Mouse (Mus musculus): ENCODE data around the gene Rps17. TPM values are rescaled to one million over a fixed set of nuclear protein-coding genes. Genes with fewer than 3 reads are reported as not detected.

Rps17 gene
- polyA plus RNA-seq, 1 experiment from 2014 or later: 1,501 TPM

DNA sequence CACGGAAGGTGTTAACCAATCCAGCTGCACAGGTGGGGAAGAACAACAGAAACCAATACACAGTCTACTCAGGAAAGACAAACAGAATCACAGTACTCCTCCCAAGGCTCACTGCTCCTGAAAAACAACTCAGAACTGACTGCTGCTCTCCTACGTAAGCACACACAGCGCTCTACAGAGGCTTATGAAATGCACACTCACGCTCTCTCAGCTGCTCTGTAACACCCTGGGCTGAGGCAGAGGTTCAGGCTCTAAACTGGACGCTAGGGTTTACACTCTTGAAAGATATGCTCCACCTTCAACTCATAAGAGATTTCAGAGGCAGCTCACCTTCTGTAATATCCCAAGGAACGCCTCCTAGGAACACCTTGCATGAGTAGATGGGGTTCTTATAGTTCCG lies 11.9 kb upstream of the Rps17 start:
- Histone ChIP-seq H3K27me3 (ENCODE audit: insufficient read depth, low read length) (no peaks in the 10 kb centered on the region), H3K4me2 (ENCODE audit: low read length) (no peak overlapping the region), H3K9me3 (replicated peaks; ENCODE audit: low read length) (no peaks in the 10 kb centered on the region), H3K36me3 (ENCODE audit: insufficient read depth, low read length) (no peaks in the 10 kb centered on the region), H3K27ac (no peak overlapping the region), H3K4me3 (replicated peaks; ENCODE audit: low read depth, low read length) (no peak overlapping the region), H3K4me1 (replicated peaks; ENCODE audit: insufficient read depth, low read length) (no peaks in the 10 kb centered on the region), H3K9ac (ENCODE audit: low read depth, low read length) (no peak overlapping the region)
- DNase-seq (ENCODE audit: low spot score): peak; percentile 19
- TF ChIP-seq CTCF (IDR thresholded peaks at IDR 0.05; ENCODE audit: low read depth): no peak
- no peak for ATAC-seq (replicated peaks; ENCODE audit: low FRiP score, low read depth)
- 68% methylated on average over 7 of the region's 7 CpGs for WGBS

DNA sequence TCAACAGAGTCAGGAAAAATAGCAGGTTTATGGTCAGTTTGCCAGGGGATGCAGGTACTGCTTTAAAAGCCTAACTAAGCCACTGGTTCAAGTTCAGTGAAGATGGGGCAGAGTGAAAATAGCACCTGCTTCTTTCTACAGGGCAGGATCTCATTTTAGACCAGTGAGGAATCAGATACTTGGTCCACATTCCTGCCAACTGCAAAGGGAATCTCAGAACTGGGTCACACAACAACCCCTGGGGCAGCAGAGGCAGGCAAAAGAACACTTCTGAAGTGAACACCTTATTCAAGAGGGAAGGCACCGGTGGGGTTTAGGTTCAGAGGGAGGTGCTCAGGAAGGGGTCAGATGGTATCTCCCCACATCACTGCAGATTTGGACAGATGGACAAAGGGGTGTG lies 11.3 kb upstream of the Rps17 start:
- Histone ChIP-seq H3K27me3 (ENCODE audit: insufficient read depth, low read length) (no peaks in the 10 kb centered on the region), H3K9ac (ENCODE audit: low read depth, low read length) (no peak overlapping the region), H3K4me2 (ENCODE audit: low read length) (no peak overlapping the region), H3K4me1 (replicated peaks; ENCODE audit: insufficient read depth, low read length) (no peaks in the 10 kb centered on the region), H3K4me3 (replicated peaks; ENCODE audit: low read depth, low read length) (no peak overlapping the region), H3K9me3 (replicated peaks; ENCODE audit: low read length) (no peaks in the 10 kb centered on the region), H3K36me3 (ENCODE audit: insufficient read depth, low read length) (no peaks in the 10 kb centered on the region), H3K27ac (no peak overlapping the region)
- WGBS: 82% methylated on average over 1 of the region's 1 CpGs
- TF ChIP-seq CTCF (IDR thresholded peaks at IDR 0.05; ENCODE audit: low read depth): no peak
- DNase-seq (ENCODE audit: low spot score) (no peak), ATAC-seq (replicated peaks; ENCODE audit: low FRiP score, low read depth) (no peak)

GRCm38 (mm10) chr7:81355746-81356145 lies 10.7 kb upstream of the Rps17 start:
- Histone ChIP-seq H3K27me3 (ENCODE audit: insufficient read depth, low read length) (no peaks in the 10 kb centered on the region), H3K4me1 (replicated peaks; ENCODE audit: insufficient read depth, low read length) (no peaks in the 10 kb centered on the region), H3K9me3 (replicated peaks; ENCODE audit: low read length) (no peaks in the 10 kb centered on the region), H3K36me3 (ENCODE audit: insufficient read depth, low read length) (no peaks in the 10 kb centered on the region), H3K4me3 (replicated peaks; ENCODE audit: low read depth, low read length) (no peak overlapping the region), H3K9ac (ENCODE audit: low read depth, low read length) (no peak overlapping the region), H3K27ac (no peak overlapping the region), H3K4me2 (ENCODE audit: low read length) (no peak overlapping the region)
- TF ChIP-seq CTCF (IDR thresholded peaks at IDR 0.05; ENCODE audit: low read depth): no peak
- DNase-seq (ENCODE audit: low spot score) (no peak), ATAC-seq (replicated peaks; ENCODE audit: low FRiP score, low read depth) (no peak)
- WGBS: 68% methylated on average over 7 of the region's 7 CpGs

DNA sequence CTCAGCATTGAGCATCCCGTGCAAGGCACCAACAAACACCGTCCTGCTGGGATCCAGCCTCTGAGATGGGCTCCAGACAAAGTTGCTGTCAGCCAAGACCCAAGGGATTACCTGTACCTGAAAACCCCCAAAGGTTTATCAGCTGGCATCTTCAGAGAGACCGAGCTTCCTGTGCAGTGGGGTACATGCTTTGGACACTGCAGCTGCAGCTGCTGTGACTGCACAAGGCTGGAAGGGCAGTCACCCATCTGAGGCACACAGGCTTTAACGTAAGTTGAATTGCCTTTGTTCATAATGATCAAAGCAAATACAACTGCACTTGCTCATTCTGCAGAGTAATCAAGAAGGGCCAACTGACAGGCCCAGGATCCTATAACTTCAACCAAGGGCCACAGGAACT lies 6.8 kb upstream of the Rps17 start:
- H3K27ac ChIP-seq: no peak overlapping the region
- no peak overlapping the region for H3K4me3 ChIP-seq (replicated peaks; ENCODE audit: low read depth, low read length)
- no peak overlapping the region for H3K9ac ChIP-seq (ENCODE audit: low read depth, low read length)
- no peaks in the 10 kb centered on the region for H3K4me1 ChIP-seq (replicated peaks; ENCODE audit: insufficient read depth, low read length)
- no peaks in the 10 kb centered on the region for H3K9me3 ChIP-seq (replicated peaks; ENCODE audit: low read length)
- DNase-seq (ENCODE audit: low spot score) (no peak), ATAC-seq (replicated peaks; ENCODE audit: low FRiP score, low read depth) (no peak)
- no peak overlapping the region for H3K4me2 ChIP-seq (ENCODE audit: low read length)
- no peaks in the 10 kb centered on the region for H3K36me3 ChIP-seq (ENCODE audit: insufficient read depth, low read length)
- TF ChIP-seq CTCF (IDR thresholded peaks at IDR 0.05; ENCODE audit: low read depth): no peak
- H3K27me3 ChIP-seq (ENCODE audit: insufficient read depth, low read length): no peaks in the 10 kb centered on the region
- 77% methylated on average over 4 of the region's 4 CpGs for WGBS

DNA sequence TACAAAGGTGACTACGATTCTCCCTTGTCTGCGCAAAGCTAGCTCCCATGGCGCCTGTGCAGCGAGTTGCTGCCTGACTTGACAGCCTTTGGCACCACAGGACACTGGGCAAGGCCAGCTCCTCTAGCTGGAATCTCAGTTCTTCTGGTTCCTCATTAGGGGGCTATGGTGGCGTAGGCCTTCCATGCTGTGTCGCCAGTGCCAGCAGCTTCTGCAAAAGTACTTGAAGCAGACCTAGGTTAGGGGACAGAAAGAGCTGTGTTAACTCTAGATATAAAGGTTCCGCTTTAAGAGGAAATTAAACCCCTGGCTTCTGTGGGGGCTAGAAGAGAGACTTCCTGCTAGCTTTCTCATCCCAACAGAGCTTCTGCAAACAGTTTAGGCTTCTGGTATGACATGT lies 3.2 kb upstream of the Rps17 start:
- no peak for TF ChIP-seq CTCF (IDR thresholded peaks at IDR 0.05; ENCODE audit: low read depth)
- ATAC-seq (replicated peaks; ENCODE audit: low FRiP score, low read depth) (no peak), DNase-seq (ENCODE audit: low spot score) (no peak)
- no peaks in the 10 kb centered on the region for H3K9me3 ChIP-seq (replicated peaks; ENCODE audit: low read length)
- H3K36me3 ChIP-seq (ENCODE audit: insufficient read depth, low read length): peaks cover 4% of the 10 kb centered on the region; the same call in 1 of the 2 replicates
- H3K4me2 ChIP-seq (ENCODE audit: low read length): no peak overlapping the region
- H3K27ac ChIP-seq: no peak overlapping the region
- 67% methylated on average over 7 of the region's 7 CpGs for WGBS
- H3K27me3 ChIP-seq (ENCODE audit: insufficient read depth, low read length): no peaks in the 10 kb centered on the region
- no peak overlapping the region for H3K4me3 ChIP-seq (replicated peaks; ENCODE audit: low read depth, low read length)
- peaks cover 9% of the 10 kb centered on the region; the same call in 1 of the 2 replicates for H3K4me1 ChIP-seq (replicated peaks; ENCODE audit: insufficient read depth, low read length)
- no peak overlapping the region for H3K9ac ChIP-seq (ENCODE audit: low read depth, low read length)

DNA sequence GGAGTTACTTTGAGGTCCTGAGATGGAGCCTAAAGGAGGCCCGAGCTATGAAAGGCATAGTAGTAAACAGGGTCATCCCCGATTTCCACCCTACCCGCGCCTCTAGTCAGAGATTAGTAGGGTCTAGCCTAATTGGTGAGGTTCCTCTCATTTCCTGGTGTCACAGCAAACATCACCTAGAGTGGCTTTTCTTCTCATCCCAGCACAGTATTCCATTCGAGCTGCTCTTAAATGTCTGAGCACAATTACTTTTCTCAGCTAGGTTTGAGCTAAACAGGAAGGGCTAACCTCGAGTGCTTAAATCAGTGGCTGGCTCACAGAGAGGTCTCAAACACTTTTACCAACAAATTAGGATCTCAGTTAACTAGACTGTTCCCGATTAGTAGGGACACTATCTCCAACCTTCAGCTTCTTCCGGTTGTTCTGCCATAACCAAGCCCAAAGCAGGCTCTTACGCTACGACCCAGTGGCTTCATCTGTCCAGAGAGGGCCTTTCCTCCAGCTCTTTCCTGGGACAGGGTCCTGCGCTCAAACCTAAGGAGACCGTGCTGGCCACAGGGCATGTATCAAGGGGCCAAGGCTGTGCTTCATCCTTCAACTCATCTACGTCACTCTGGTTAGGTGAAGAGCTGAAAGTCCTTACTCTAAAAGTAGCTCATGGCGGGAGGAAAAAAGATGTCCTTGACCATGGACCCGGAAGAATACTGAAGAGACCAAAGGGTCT lies 555 bp upstream of the Rps17 start:
- DNase-seq (ENCODE audit: low spot score) (no peak), ATAC-seq (replicated peaks; ENCODE audit: low FRiP score, low read depth) (no peak; the same call in 1 of the 2 replicates)
- no peak for TF ChIP-seq CTCF (IDR thresholded peaks at IDR 0.05; ENCODE audit: low read depth)
- Histone ChIP-seq H3K9me3 (replicated peaks; ENCODE audit: low read length) (no peaks in the 10 kb centered on the region), H3K9ac (ENCODE audit: low read depth, low read length) (peak overlapping the region; percentile 51; the same call in 1 of the 2 replicates), H3K36me3 (ENCODE audit: insufficient read depth, low read length) (peaks cover 21% of the 10 kb centered on the region), H3K4me2 (ENCODE audit: low read length) (peak overlapping the region; percentile 54), H3K4me1 (replicated peaks; ENCODE audit: insufficient read depth, low read length) (peaks cover 12% of the 10 kb centered on the region; the same call in 1 of the 2 replicates), H3K27ac (peak overlapping the region; percentile 54; the same call in 1 of the 2 replicates), H3K4me3 (replicated peaks; ENCODE audit: low read depth, low read length) (peak overlapping the region; percentile 90), H3K27me3 (ENCODE audit: insufficient read depth, low read length) (no peaks in the 10 kb centered on the region)
- 63% methylated on average over 15 of the region's 15 CpGs for WGBS

Data from kidney, postnatal 0 days (tissue).